Mouse (Mus musculus): ENCODE measurements at regions not wholly inside any gene's neighbourhood (a gene's known extent, or its start where the extent isn't known, plus 50 kb on each side); places are given as distances from the start of the nearest gene placed in this dataset.
A peak's percentile ranks its signal among the peaks of the same experiment; 100 is the strongest.

- no peak for DNase-seq
Measured at GRCm38 (mm10) chr8:41648276-41648675, 231.4 kb upstream of the Frg1 start.

- no peak for DNase-seq
Measured at GRCm38 (mm10) chr8:41644626-41645025, 227.8 kb upstream of the Frg1 start.

- no peak for DNase-seq
Measured at GRCm38 (mm10) chr8:41623841-41624240, 207.0 kb upstream of the Frg1 start.

- no peak for DNase-seq
Measured at GRCm38 (mm10) chr8:41600255-41600654, 183.4 kb upstream of the Frg1 start.

- no peak for DNase-seq
Measured at GRCm38 (mm10) chr8:41594446-41594845, 177.6 kb upstream of the Frg1 start.

- no peak for DNase-seq
Measured at GRCm38 (mm10) chr8:41593666-41594042, 176.8 kb upstream of the Frg1 start.

GRCm38 (mm10) chr8:41592741-41593665 lies 176.1 kb upstream of the Frg1 start:
- DNase-seq = no peak

GRCm38 (mm10) chr8:41592174-41592573 lies 175.3 kb upstream of the Frg1 start:
- DNase-seq = no peak

GRCm38 (mm10) chr8:41588157-41588556 lies 171.3 kb upstream of the Frg1 start:
- DNase-seq = no peak

- DNase-seq = peak; percentile 82
Measured at GRCm38 (mm10) chr8:41573027-41573885, 156.4 kb upstream of the Frg1 start.

- no peak for DNase-seq
Measured at GRCm38 (mm10) chr8:41570566-41570965, 153.7 kb upstream of the Frg1 start.

GRCm38 (mm10) chr8:41561995-41562394 lies 145.1 kb upstream of the Frg1 start:
- DNase-seq = no peak

GRCm38 (mm10) chr8:41556819-41557218 lies 139.9 kb upstream of the Frg1 start:
- DNase-seq = no peak

GRCm38 (mm10) chr8:41552747-41553534 lies 136.1 kb upstream of the Frg1 start:
- DNase-seq = no peak

GRCm38 (mm10) chr8:41551925-41552414 lies 135.1 kb upstream of the Frg1 start:
- DNase-seq = no peak

GRCm38 (mm10) chr8:41550095-41550420 lies 133.2 kb upstream of the Frg1 start:
- no peak for DNase-seq

- no peak for DNase-seq
Measured at GRCm38 (mm10) chr8:41549220-41550094, 132.6 kb upstream of the Frg1 start.

GRCm38 (mm10) chr8:41547730-41548368 lies 131.0 kb upstream of the Frg1 start:
- DNase-seq = no peak

- DNase-seq = no peak
Measured at GRCm38 (mm10) chr8:41532212-41532611, 115.3 kb upstream of the Frg1 start.

GRCm38 (mm10) chr8:41529581-41529980 lies 112.7 kb upstream of the Frg1 start:
- no peak for DNase-seq

- DNase-seq = no peak
Measured at GRCm38 (mm10) chr8:41526283-41526682, 109.4 kb upstream of the Frg1 start.
